Mouse (Mus musculus) heart, embryonic 14.5 days (tissue): Measurements from ENCODE around the gene Hs3st2. TPM values are rescaled to one million over a fixed set of nuclear protein-coding genes. Genes with fewer than 3 reads are reported as not detected.

ENCODE experiments used
- ATAC-seq: fragments of 200-750 bp; cut with Nextera tagmentation; 2 replicates; pipeline ENCODE4 v1.8.0; 2017; ENCODE audit warnings: low read depth, moderate TSS enrichment; ENCODE audit not compliant: insufficient number of reproducible peaks, insufficient read depth, low FRiP score
- H3K27ac ChIP-seq, 2 experiments: fragments of 200-500 bp in 1 of 2; fragments of 300-500 bp in 1 of 2; sonication (generic) in 1 of 2; replicated peaks in 1 of 2; 2 replicates each; pipeline ENCODE4 v1.5.1; 2012 to 2014; ENCODE audit warnings: low read depth in 2 of 2, low read length in 2 of 2, control low read depth in 1 of 2, mild to moderate bottlenecking in 1 of 2, mixed read lengths in 1 of 2; ENCODE audit not compliant: control insufficient read depth in 1 of 2, insufficient read depth in 1 of 2
- H3K27me3 ChIP-seq: fragments of 300-500 bp; sonication (generic); 2 replicates; pipeline ENCODE4 v1.6.1; 2014; ENCODE audit warnings: mild to moderate bottlenecking, low read length, control low read depth; ENCODE audit not compliant: control insufficient read depth, insufficient read depth
- H3K36me3 ChIP-seq: fragments of 300-500 bp; sonication (generic); 2 replicates; pipeline ENCODE4 v1.6.1; 2014; ENCODE audit warnings: mild to moderate bottlenecking, control low read depth, low read length, mixed read lengths; ENCODE audit not compliant: control insufficient read depth, insufficient read depth
- H3K4me1 ChIP-seq, 2 experiments: fragments of 200-500 bp in 1 of 2; fragments of 300-500 bp in 1 of 2; sonication (generic) in 1 of 2; 2 replicates each; pipeline ENCODE4 v1.6.1; 2012 to 2014; ENCODE audit warnings: low read length in 2 of 2, control low read depth in 1 of 2, mixed read lengths in 1 of 2; ENCODE audit not compliant: control insufficient read depth in 2 of 2, insufficient read depth in 2 of 2
- H3K4me2 ChIP-seq: fragments of 300-500 bp; sonication (generic); 2 replicates; pipeline ENCODE4 v1.6.1; 2014; ENCODE audit warnings: mild to moderate bottlenecking, low read length
- H3K4me3 ChIP-seq, 2 experiments: fragments of 200-500 bp in 1 of 2; fragments of 300-500 bp in 1 of 2; sonication (generic) in 1 of 2; 2 replicates each; pipeline ENCODE4 v1.5.1; 2012 to 2014; ENCODE audit warnings: low read length in 2 of 2, mild to moderate bottlenecking in 2 of 2, control low read depth in 1 of 2, low read depth in 1 of 2, moderate library complexity in 1 of 2; ENCODE audit not compliant: control insufficient read depth in 1 of 2, insufficient read depth in 1 of 2
- H3K9ac ChIP-seq: fragments of 300-500 bp; sonication (generic); 2 replicates; pipeline ENCODE4 v1.6.1; 2014; ENCODE audit warnings: mild to moderate bottlenecking, low read length
- H3K9me3 ChIP-seq: fragments of 300-500 bp; sonication (generic); 2 replicates; pipeline ENCODE4 v1.6.1; 2016; ENCODE audit warnings: low read length, control low read depth; ENCODE audit not compliant: control insufficient read depth
- WGBS: fragments of 180-500 bp; shearing (Covaris S2); extraction: QIAGEN DNeasy Blood & Tissue Kit; methylation state at CpG from one replicate; pipeline ENCODE4 v1.1.7; 2014; 5-methylcytosine and 5-hydroxymethylcytosine counted together
- polyA plus RNA-seq: library from polyadenylated mRNA; unstranded; fragments of >200 nt; fragmentation: Nextera tagmentation; extraction: Ambion mirVana; gene quantifications from 2 replicates; pipeline ENCODE4 v1.2.1, GENCODE M21; 2014

Gene Hs3st2
- polyA plus RNA-seq, 1 experiment from 2014 or later = 0.59 TPM

GRCm38 (mm10) chr7:121411507-121411898 is 19.8 kb downstream of the Hs3st2 start:
- 74% methylated on average over 7 of the region's 7 CpGs for WGBS
- Histone ChIP-seq H3K27ac (no peak overlapping the region), H3K4me2 (no peak overlapping the region), H3K27me3 (no peaks in the 10 kb centered on the region; the same call in 1 of the 2 replicates), H3K4me3 (no peak overlapping the region), H3K4me1 (no peaks in the 10 kb centered on the region), H3K9me3 (no peaks in the 10 kb centered on the region), H3K36me3 (no peaks in the 10 kb centered on the region), H3K9ac (no peak overlapping the region)
- no peak for ATAC-seq

- H3K4me2 ChIP-seq = no peak overlapping the region
- H3K9ac ChIP-seq = no peak overlapping the region
- H3K36me3 ChIP-seq = no peaks in the 10 kb centered on the region
- H3K4me3 ChIP-seq = no peak overlapping the region
- H3K27me3 ChIP-seq = no peaks in the 10 kb centered on the region; the same call in 1 of the 2 replicates
- H3K4me1 ChIP-seq = no peaks in the 10 kb centered on the region
- WGBS = 84% methylated on average over 6 of the region's 6 CpGs
- no peak overlapping the region for H3K27ac ChIP-seq
- no peaks in the 10 kb centered on the region for H3K9me3 ChIP-seq
- no peak for ATAC-seq
These were observed 45.2 kb downstream of the Hs3st2 start for GRCm38 (mm10) chr7:121436884-121437283.

DNA sequence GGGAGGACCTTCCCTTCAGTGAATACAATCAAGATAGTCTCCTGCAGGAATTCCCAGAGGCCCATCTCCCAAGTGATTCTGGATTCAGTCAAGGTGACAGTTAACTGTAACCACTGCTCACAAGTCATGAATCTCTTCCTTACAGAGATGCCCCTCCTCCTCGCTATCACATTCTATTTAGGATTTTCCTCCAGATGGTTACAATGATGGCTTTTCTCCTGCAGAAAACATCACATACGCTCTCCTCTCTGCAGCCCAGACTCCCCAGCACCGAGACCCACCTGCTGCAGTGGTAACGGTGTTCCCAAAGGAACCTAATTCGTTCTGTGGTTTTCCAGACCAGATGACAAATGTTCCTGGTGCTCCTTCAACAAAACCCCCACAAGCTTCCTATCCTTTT is 49.5 kb downstream of the Hs3st2 start:
- Histone ChIP-seq H3K4me3 (no peak overlapping the region), H3K27ac (no peak overlapping the region), H3K27me3 (no peaks in the 10 kb centered on the region), H3K9me3 (no peaks in the 10 kb centered on the region), H3K36me3 (no peaks in the 10 kb centered on the region), H3K4me2 (no peak overlapping the region), H3K4me1 (no peaks in the 10 kb centered on the region), H3K9ac (no peak overlapping the region)
- WGBS = 69% methylated on average over 5 of the region's 5 CpGs
- ATAC-seq = no peak

DNA sequence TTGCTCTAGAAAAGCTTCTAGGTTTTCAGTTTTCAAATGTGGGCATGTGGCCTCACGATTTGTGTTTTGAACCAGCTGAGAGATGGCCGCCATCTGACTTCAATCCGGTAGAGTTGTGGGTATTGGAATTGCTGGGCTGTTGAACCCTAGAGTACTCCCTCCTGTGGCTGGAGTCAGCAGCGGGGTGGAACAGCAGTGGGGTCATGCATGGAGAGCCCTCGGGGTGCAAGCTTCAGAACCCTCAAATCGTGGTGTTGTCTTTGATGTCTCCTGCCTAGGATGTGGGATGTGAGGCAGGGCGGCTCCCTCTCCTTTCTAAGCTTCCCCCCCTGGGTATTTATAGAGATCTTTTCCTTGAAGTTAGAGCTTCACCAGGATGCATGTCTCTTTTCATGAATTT is 52.7 kb downstream of the Hs3st2 start:
- H3K27me3 ChIP-seq = no peaks in the 10 kb centered on the region
- WGBS = 62% methylated on average over 7 of the region's 7 CpGs

GRCm38 (mm10) chr7:121446281-121446680 is 54.6 kb downstream of the Hs3st2 start:
- Histone ChIP-seq H3K4me3 (no peak overlapping the region), H3K4me2 (no peak overlapping the region), H3K4me1 (no peaks in the 10 kb centered on the region), H3K27ac (no peak overlapping the region), H3K9ac (no peak overlapping the region), H3K9me3 (no peaks in the 10 kb centered on the region), H3K36me3 (no peaks in the 10 kb centered on the region), H3K27me3 (no peaks in the 10 kb centered on the region)
- WGBS = 80% methylated on average over 4 of the region's 4 CpGs
- ATAC-seq = no peak

More for the DNA sequence above, 52.7 kb downstream of the Hs3st2 start:
- no peak for ATAC-seq
- Histone ChIP-seq H3K4me2 (no peak overlapping the region), H3K9ac (no peak overlapping the region), H3K36me3 (no peaks in the 10 kb centered on the region), H3K4me3 (no peak overlapping the region), H3K4me1 (no peaks in the 10 kb centered on the region), H3K9me3 (no peaks in the 10 kb centered on the region), H3K27ac (no peak overlapping the region)

GRCm38 (mm10) chr7:121450951-121451843 is 59.5 kb downstream of the Hs3st2 start:
- Histone ChIP-seq H3K9ac (no peak overlapping the region), H3K9me3 (no peaks in the 10 kb centered on the region), H3K4me1 (no peaks in the 10 kb centered on the region), H3K4me2 (no peak overlapping the region), H3K27ac (no peak overlapping the region), H3K4me3 (no peak overlapping the region), H3K36me3 (no peaks in the 10 kb centered on the region), H3K27me3 (no peaks in the 10 kb centered on the region)
- no peak for ATAC-seq
- 60% methylated on average over 13 of the region's 13 CpGs for WGBS

DNA sequence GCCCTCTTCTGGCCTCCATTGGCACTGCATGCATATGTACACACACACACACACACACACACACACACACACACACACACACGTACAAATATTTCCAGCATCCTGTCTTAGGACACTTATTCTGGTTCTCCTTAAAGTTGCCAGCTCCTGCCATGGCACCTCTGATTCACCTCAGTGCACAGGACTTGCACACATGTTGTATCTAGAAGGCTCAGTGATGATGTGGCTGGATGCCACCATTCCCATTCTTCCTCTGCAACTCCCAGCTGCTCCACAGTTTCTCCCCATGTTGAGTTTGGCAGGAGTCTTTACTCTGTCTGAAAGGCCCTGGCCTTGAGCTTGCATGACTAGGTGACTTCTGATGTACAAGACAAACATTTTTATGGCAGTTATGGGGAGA is 65.1 kb downstream of the Hs3st2 start:
- WGBS = 72% methylated on average over 1 of the region's 1 CpGs
- Histone ChIP-seq H3K36me3 (no peaks in the 10 kb centered on the region), H3K4me1 (no peaks in the 10 kb centered on the region), H3K9ac (no peak overlapping the region), H3K9me3 (no peaks in the 10 kb centered on the region), H3K4me3 (no peak overlapping the region), H3K27ac (no peak overlapping the region), H3K27me3 (no peaks in the 10 kb centered on the region), H3K4me2 (no peak overlapping the region)
- ATAC-seq = no peak

GRCm38 (mm10) chr7:121458075-121458474 is 66.4 kb downstream of the Hs3st2 start:
- Histone ChIP-seq H3K27me3 (no peaks in the 10 kb centered on the region), H3K9ac (no peak overlapping the region), H3K4me3 (no peak overlapping the region), H3K4me2 (no peak overlapping the region), H3K4me1 (no peaks in the 10 kb centered on the region), H3K36me3 (no peaks in the 10 kb centered on the region), H3K27ac (no peak overlapping the region), H3K9me3 (no peaks in the 10 kb centered on the region)
- 33% methylated on average over 3 of the region's 3 CpGs for WGBS
- ATAC-seq = no peak
